Mouse (Mus musculus) G1E (cell line): ENCODE data around the gene Gng4.

Experiments
- CTCF ChIP-seq: IDR thresholded peaks from 2 replicates; pipeline ENCODE4 v1.5.1; 2012; ENCODE audit warnings: low read depth, low read length, inconsistent platforms, mixed read lengths
- GATA1 ChIP-seq: IDR thresholded peaks from 2 replicates; pipeline ENCODE4 v1.6.1; 2012; ENCODE audit warnings: borderline replicate concordance, low read length, inconsistent platforms, mixed read lengths
- TAL1 ChIP-seq: conservative IDR thresholded peaks from 2 replicates; pipeline ENCODE4 v1.6.1; 2012; ENCODE audit warnings: low read depth, low read length, inconsistent platforms, mixed read lengths

GRCm38 (mm10) chr13:13784420-13784936 is 619 bp downstream of the Gng4 start:
- TF ChIP-seq CTCF (no peak), TAL1 (no peak), GATA1 (no peak)
